Mouse (Mus musculus): Measurements from ENCODE around the gene Htra3.

Htra3 gene

GRCm38 (mm10) chr5:35612722-35613121, 66.9 kb downstream of the Htra3 start:
- in situ Hi-C loops (cut with MboI, MseI), result no loop called here

- in situ Hi-C loops (cut with MboI, MseI), result no loop called here
Observed at GRCm38 (mm10) chr5:35611900-35612299, 67.7 kb downstream of the Htra3 start.

GRCm38 (mm10) chr5:35611170-35611569, 68.4 kb downstream of the Htra3 start:
- in situ Hi-C loops (cut with MboI, MseI), result no loop called here

GRCm38 (mm10) chr5:35610381-35610780, 69.2 kb downstream of the Htra3 start:
- in situ Hi-C loops (cut with MboI, MseI), result no loop called here

GRCm38 (mm10) chr5:35609971-35610370, 69.6 kb downstream of the Htra3 start:
- in situ Hi-C loops (cut with MboI, MseI), result loop anchor here (5.0 kb wide), 1 partner anchor 102 kb away; no protein-coding TSS in a partner anchor

GRCm38 (mm10) chr5:35609381-35609780, 70.2 kb downstream of the Htra3 start:
- in situ Hi-C loops (cut with MboI, MseI), result loop anchor here (5.0 kb wide), 1 partner anchor 103 kb away; no protein-coding TSS in a partner anchor

GRCm38 (mm10) chr5:35608559-35608958, 71.0 kb downstream of the Htra3 start:
- in situ Hi-C loops (cut with MboI, MseI), result loop anchor here (5.0 kb wide), 1 partner anchor 104 kb away; no protein-coding TSS in a partner anchor

- in situ Hi-C loops (cut with MboI, MseI), result loop anchor here (5.0 kb wide), 1 partner anchor 105 kb away; no protein-coding TSS in a partner anchor
Observed at GRCm38 (mm10) chr5:35607784-35608183, 71.8 kb downstream of the Htra3 start.

- in situ Hi-C loops (cut with MboI, MseI), result loop anchor here (5.0 kb wide), 1 partner anchor 106 kb away; no protein-coding TSS in a partner anchor
Observed at GRCm38 (mm10) chr5:35606800-35607199, 72.8 kb downstream of the Htra3 start.

- in situ Hi-C loops (cut with MboI, MseI), result loop anchor here (5.0 kb wide), 1 partner anchor 107 kb away; no protein-coding TSS in a partner anchor
Observed at GRCm38 (mm10) chr5:35605355-35605754, 74.2 kb downstream of the Htra3 start.
